Comparison of ENCODE assay signal across 19 mouse cellular contexts in genomic region chr8:26938150-26938804, GRCm38 (mm10). TPM values are rescaled to one million over a fixed set of nuclear protein-coding genes. Genes with fewer than 3 reads are reported as not detected.
DNase-seq lines count a peak whose midpoint lies in the region; ATAC-seq lines count a peak whose summit lies in the region.
"Had no signal": no experiment of that assay in that cellular context is flagged by ENCODE, and none has a peak within 500 bp of the region (broad histone marks: within the 10 kb centered on the region; RNA-seq: fewer than 3 reads in every experiment).

No protein-coding gene starts in this region.

- H3K9ac ChIP-seq in heart, embryonic 12.5 days, result no peak overlapping the region
- H3K9ac ChIP-seq: embryonic facial prominence, embryonic 15.5 days; forebrain, embryonic 15.5 days; heart, embryonic 13.5 days; hindbrain, embryonic 13.5 days had no signal

- H3K27me3 ChIP-seq in heart, embryonic 12.5 days (replicated peaks), result no peaks in the 10 kb centered on the region
- H3K27me3 ChIP-seq: embryonic facial prominence, embryonic 15.5 days; forebrain, embryonic 15.5 days; heart, embryonic 13.5 days; hindbrain, embryonic 13.5 days had no signal

- H3K36me3 ChIP-seq in heart, embryonic 12.5 days, result no peaks in the 10 kb centered on the region
- H3K36me3 ChIP-seq: embryonic facial prominence, embryonic 15.5 days; forebrain, embryonic 10.5 days; forebrain, embryonic 15.5 days; G1E; heart, embryonic 13.5 days; hindbrain, embryonic 13.5 days had no signal

- no peaks in the 10 kb centered on the region for H3K9me3 ChIP-seq in heart, embryonic 12.5 days (replicated peaks)
- H3K9me3 ChIP-seq: embryonic facial prominence, embryonic 15.5 days; forebrain, embryonic 10.5 days; forebrain, embryonic 15.5 days; heart, embryonic 13.5 days; hindbrain, embryonic 13.5 days had no signal

- DNase-seq in embryo, embryonic 10 days (ENCODE audit: low spot score), result peak; percentile 27
- no peak for DNase-seq in embryo, embryonic 9.5 days (ENCODE audit: extremely low spot score)
- no peak for DNase-seq in heart, postnatal 14 days
- peak; percentile 36 for DNase-seq in testis, postnatal 14 days (ENCODE audit: low spot score)
- no peak for DNase-seq in testis, postnatal 10 days (ENCODE audit: low spot score)
- no peak for DNase-seq in cerebellum, adult 9-10 months
- DNase-seq in cerebellum, adult 11-12 months, result no peak
- DNase-seq: adrenal gland, postnatal 10 days; B cell, adult 2 months had no signal

- 43% methylated on average over 6 of the region's 6 CpGs for WGBS in heart, embryonic 12.5 days

- H3K4me1 ChIP-seq in heart, embryonic 12.5 days (replicated peaks), result no peaks in the 10 kb centered on the region; the same call in 1 of the 2 replicates
- H3K4me1 ChIP-seq: embryonic facial prominence, embryonic 15.5 days; forebrain, embryonic 10.5 days; forebrain, embryonic 15.5 days; heart, embryonic 13.5 days; hindbrain, embryonic 13.5 days had no signal

- ATAC-seq in heart, embryonic 12.5 days (ENCODE audit: insufficient number of reproducible peaks, low FRiP score), result peak; percentile 42; the same call in 1 of the 2 replicates
- ATAC-seq: CD4-positive, CD25-positive, alpha-beta regulatory T cell, adult 4 months; forebrain, embryonic 15.5 days; hindbrain, postnatal 0 days had no signal

- no peak overlapping the region for H3K27ac ChIP-seq in heart, embryonic 12.5 days (ENCODE audit: poor library complexity, severe bottlenecking)
- H3K27ac ChIP-seq: embryonic facial prominence, embryonic 15.5 days; forebrain, embryonic 10.5 days; forebrain, embryonic 15.5 days; heart, embryonic 13.5 days; hindbrain, embryonic 13.5 days; hindbrain, postnatal 0 days had no signal

- intact Hi-C loops in heart, postnatal 14 days (cut with DNase I), result no loop called here

- H3K4me2 ChIP-seq in heart, embryonic 12.5 days, result no peak overlapping the region
- H3K4me2 ChIP-seq: embryonic facial prominence, embryonic 15.5 days; forebrain, embryonic 15.5 days; heart, embryonic 13.5 days; hindbrain, embryonic 13.5 days had no signal

- H3K4me3 ChIP-seq in heart, embryonic 12.5 days, result no peak overlapping the region
- H3K4me3 ChIP-seq: embryonic facial prominence, embryonic 15.5 days; erythroblast, embryonic 14.5 days; forebrain, embryonic 10.5 days; forebrain, embryonic 15.5 days; heart, embryonic 13.5 days; hindbrain, embryonic 13.5 days had no signal

RNA-seq across cellular contexts. Expression of gene Zfp703, which starts 38.8 kb away (rescaled TPM):
- polyA plus RNA-seq in heart, embryonic 12.5 days (2016; fragmentation: Nextera tagmentation; extraction: Ambion mirVana), result 7.0 TPM in 2 replicates
- total RNA-seq in heart, postnatal 14 days (2021), result 10 to 100 TPM; 12.3 to 15.6 TPM

Comparison
In these comparisons a context has a peak if more than half of its experiments do, and no peak if none do; other contexts are left out.
1. DNase-seq: peak in embryo, embryonic 10 days (single experiment) and testis, postnatal 14 days (single experiment); none in embryo, embryonic 9.5 days (single experiment), heart, postnatal 14 days (0 of 2), testis, postnatal 10 days (single experiment), cerebellum, adult 9-10 months (single experiment) and cerebellum, adult 11-12 months (single experiment).